In the genomic region with DNA sequence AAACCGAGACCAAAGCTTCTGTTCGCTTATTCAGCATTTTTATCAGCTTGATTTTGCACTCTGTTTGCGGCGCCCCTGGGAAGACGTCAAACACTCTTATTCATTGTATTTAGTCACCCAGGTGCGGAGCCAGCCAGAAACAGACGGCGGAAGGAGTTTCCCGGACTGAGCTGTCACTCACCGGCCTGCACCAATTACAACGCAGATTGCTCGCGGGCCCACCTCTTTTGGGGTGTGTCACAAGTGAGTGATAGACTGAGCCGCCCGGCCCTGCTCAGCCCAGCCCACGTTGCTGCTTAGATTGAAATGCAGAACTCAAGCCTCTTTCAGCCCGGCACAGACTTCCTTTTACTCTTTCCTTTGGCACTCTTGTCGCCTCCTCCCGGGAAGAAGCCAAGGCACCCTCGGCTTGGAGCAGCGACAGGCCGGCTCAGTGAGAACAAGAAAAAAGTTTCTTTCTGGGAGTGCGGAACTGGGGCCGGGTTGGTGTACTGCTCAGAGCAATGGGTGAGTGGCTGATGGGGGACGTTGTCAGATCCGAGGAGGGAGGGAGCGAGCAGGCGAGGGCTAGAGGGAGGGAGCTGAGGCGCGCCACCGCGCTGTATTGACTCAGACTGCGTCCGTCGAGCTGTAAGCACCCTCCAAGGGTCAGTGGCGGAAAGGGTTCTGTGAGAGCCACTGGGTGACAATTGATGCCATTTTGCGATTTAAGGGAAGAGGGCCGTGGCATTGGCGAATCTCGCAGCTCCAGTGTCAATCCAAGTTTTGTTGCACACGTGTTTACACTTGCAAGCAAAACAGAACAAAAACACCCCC, we compare ENCODE assay signal across 9 mouse cellular contexts. TPM values are rescaled to one million over a fixed set of nuclear protein-coding genes. Genes with fewer than 3 reads are reported as not detected.
A peak's percentile ranks its signal among the peaks of the same experiment; 100 is the strongest.
DNase-seq lines count a peak whose midpoint lies in the region; ATAC-seq and TF ChIP-seq lines count a peak whose summit lies in the region.
"Had no signal": no experiment of that assay in that cellular context is flagged by ENCODE, and none has a peak within 500 bp of the region (broad histone marks: within the 10 kb centered on the region; RNA-seq: fewer than 3 reads in every experiment).

No protein-coding gene starts in this region.

- POLR2A ChIA-PET in Patski (lab: Charles Lee), result interaction anchor here (1.0 to 1.1 kb wide), 2 partner anchors 19 to 214 kb away, joined by 3 to 4 read pairs; no protein-coding TSS in a partner anchor

- TF ChIP-seq POLR2A in limb, embryonic 14.5 days (IDR thresholded peaks at IDR 0.05; ENCODE audit: borderline replicate concordance, extremely low read depth, insufficient read depth, insufficient read length), result no peak

- H3K4me3 ChIP-seq in brown adipose tissue, adult 24 weeks (ENCODE audit: insufficient read depth, low read depth, low read length), result peak overlapping the region; percentile 25; the same call in 1 of the 2 replicates
- peak overlapping the region; percentile 25 for H3K4me3 ChIP-seq in hindbrain, embryonic 12.5 days
- H3K4me3 ChIP-seq in limb, embryonic 14.5 days (replicated peaks; ENCODE audit: low read length), result peak overlapping the region; percentile 45
- H3K4me3 ChIP-seq in midbrain, embryonic 15.5 days, result peak overlapping the region; percentile 17; the same call in 1 of the 2 replicates

- in situ Hi-C loops in Patski (cut with MboI; ENCODE audit: low pct_unique_long_range_greater_than_20kb), result loop anchor here (10.0 kb wide), 1 partner anchor 209 kb away; no protein-coding TSS in a partner anchor

- peak; percentile 99 for ATAC-seq in Patski
- peak; percentile 87 for ATAC-seq in hindbrain, embryonic 12.5 days (ENCODE audit: low FRiP score)
- ATAC-seq in limb, embryonic 14.5 days (ENCODE audit: low FRiP score, low read depth), result peak; percentile 92
- peak; percentile 83 for ATAC-seq in midbrain, embryonic 15.5 days (replicated peaks)

- H3K4me2 ChIP-seq in hindbrain, embryonic 12.5 days (replicated peaks), result peak overlapping the region; percentile 43
- peak overlapping the region; percentile 55 for H3K4me2 ChIP-seq in limb, embryonic 14.5 days (replicated peaks; ENCODE audit: low read depth, low read length, severe bottlenecking)
- H3K4me2 ChIP-seq in midbrain, embryonic 15.5 days, result peak overlapping the region; percentile 25

- H3K36me3 ChIP-seq in hindbrain, embryonic 12.5 days, result no peaks in the 10 kb centered on the region
- H3K36me3 ChIP-seq in limb, embryonic 14.5 days (ENCODE audit: control insufficient read depth, insufficient read depth, low read length), result no peaks in the 10 kb centered on the region
- no peaks in the 10 kb centered on the region for H3K36me3 ChIP-seq in midbrain, embryonic 15.5 days (replicated peaks)

- CTCF ChIA-PET in Patski (lab: Charles Lee), result interaction anchor here (1.3 kb wide), 1 partner anchor 290 kb away, joined by 5 read pairs; no protein-coding TSS in a partner anchor

- DNase-seq in Patski (ENCODE audit: low read depth, low spot score), result peak; percentile 73
- DNase-seq in gastrocnemius, adult 18-20 months (ENCODE audit: low spot score), result peak; percentile 78
- peak; percentile 91 for DNase-seq in limb, embryonic 14.5 days (ENCODE audit: low spot score)
- peak; percentile 88 for DNase-seq in yolk sac, embryonic 10.5 days (ENCODE audit: low spot score)
- no peak for DNase-seq in frontal cortex, postnatal 25 days (ENCODE audit: low spot score in 2 of 2)

- H3K4me1 ChIP-seq in brown adipose tissue, adult 24 weeks (ENCODE audit: control insufficient read depth, insufficient read depth, insufficient read length, low read length), result 0 out of 2 replicates have a peak, but pooled peaks cover 3% of the 10 kb centered on the region
- H3K4me1 ChIP-seq in hindbrain, embryonic 12.5 days, result peaks cover 19% of the 10 kb centered on the region
- peaks cover 10% of the 10 kb centered on the region; the same call in 1 of the 2 replicates for H3K4me1 ChIP-seq in limb, embryonic 14.5 days (ENCODE audit: control insufficient read depth, insufficient read depth, low read length)
- peaks cover 30% of the 10 kb centered on the region for H3K4me1 ChIP-seq in midbrain, embryonic 15.5 days

- no peak for TF ChIP-seq CTCF in Patski (IDR thresholded peaks at IDR 0.05)

- no peak overlapping the region for H3K27ac ChIP-seq in brown adipose tissue, adult 24 weeks (replicated peaks; ENCODE audit: low read depth, low read length)
- H3K27ac ChIP-seq in hindbrain, embryonic 12.5 days, result no peak overlapping the region
- no peak overlapping the region for H3K27ac ChIP-seq in limb, embryonic 14.5 days (replicated peaks; ENCODE audit: low read depth, low read length)
- H3K27ac ChIP-seq in midbrain, embryonic 15.5 days, result no peak overlapping the region

- no peaks in the 10 kb centered on the region for H3K27me3 ChIP-seq in Patski
- H3K27me3 ChIP-seq in hindbrain, embryonic 12.5 days, result peaks cover 96% of the 10 kb centered on the region
- H3K27me3 ChIP-seq in limb, embryonic 14.5 days (ENCODE audit: control insufficient read depth, insufficient read depth, low read length), result peaks cover 94% of the 10 kb centered on the region
- peaks cover 96% of the 10 kb centered on the region for H3K27me3 ChIP-seq in midbrain, embryonic 15.5 days (replicated peaks)

- H3K9ac ChIP-seq in hindbrain, embryonic 12.5 days, result no peak overlapping the region
- peak overlapping the region; percentile 48 for H3K9ac ChIP-seq in limb, embryonic 14.5 days (ENCODE audit: low read depth, low read length, severe bottlenecking)
- no peak overlapping the region for H3K9ac ChIP-seq in midbrain, embryonic 15.5 days

- no peaks in the 10 kb centered on the region for H3K9me3 ChIP-seq in hindbrain, embryonic 12.5 days (replicated peaks)
- no peaks in the 10 kb centered on the region for H3K9me3 ChIP-seq in limb, embryonic 14.5 days (ENCODE audit: control insufficient read depth, low read length)
- H3K9me3 ChIP-seq in midbrain, embryonic 15.5 days, result no peaks in the 10 kb centered on the region

- WGBS in hindbrain, embryonic 12.5 days, result under 1% methylated on average over 41 of the region's 41 CpGs
- under 1% methylated on average over 40 of the region's 41 CpGs for WGBS in limb, embryonic 14.5 days
- under 1% methylated on average over 41 of the region's 41 CpGs for WGBS in midbrain, embryonic 15.5 days

RNA-seq across cellular contexts. Expression of a gene that starts 4.0 kb away (rescaled TPM):
- polyA plus RNA-seq in Patski (2021), result 7.6 TPM
- polyA plus RNA-seq in brown adipose tissue, adult 24 weeks (2012; ENCODE audit: insufficient read depth, insufficient read length, missing spikeins), result not detected in 2 replicates
- total RNA-seq in gastrocnemius, adult 18-20 months (2021), result under 1 TPM in 1 of 2 experiments, not detected in 1; 0.11 TPM
- 1.2 and 2.7 TPM in 2 replicates for polyA plus RNA-seq in hindbrain, embryonic 12.5 days (2016; fragmentation: Nextera tagmentation; extraction: Ambion mirVana)
- 8.3 and 14.1 TPM in 2 replicates for polyA plus RNA-seq in limb, embryonic 14.5 days (2012; rRNA removed)
- polyA plus RNA-seq in limb, embryonic 14.5 days (2014; fragmentation: Nextera tagmentation; extraction: Ambion mirVana), result 3.8 and 4.3 TPM in 2 replicates
- not detected in 2 replicates for polyA plus RNA-seq in midbrain, embryonic 15.5 days (2015; fragmentation: Nextera tagmentation; extraction: Ambion mirVana)
- total RNA-seq: layer of hippocampus, adult 8-10 months had no signal

Comparison
In these comparisons a context has a peak if more than half of its experiments do, and no peak if none do; other contexts are left out.
1. DNase-seq: peak in Patski (single experiment), gastrocnemius, adult 18-20 months (single experiment), limb, embryonic 14.5 days (single experiment) and yolk sac, embryonic 10.5 days (single experiment); none in frontal cortex, postnatal 25 days (0 of 2).
2. Peak in every context shown above with its lines, with median percentiles within 50 percentile points of each other: ATAC-seq, H3K4me3 ChIP-seq and H3K4me2 ChIP-seq.